Mouse (Mus musculus): ENCODE data around the gene Drg2. TPM values are rescaled to one million over a fixed set of nuclear protein-coding genes. Genes with fewer than 3 reads are reported as not detected.

Drg2 gene
- polyA plus RNA-seq, 1 experiment: 80.5 TPM

- no peak for DNase-seq (ENCODE audit: low read depth)
These were observed 60.5 kb downstream of the Drg2 start for GRCm38 (mm10) chr11:60514941-60515340.

GRCm38 (mm10) chr11:60518305-60518704, 63.9 kb downstream of the Drg2 start:
- TF ChIP-seq CTCF (IDR thresholded peaks at IDR 0.05; ENCODE audit: borderline replicate concordance, extremely low read depth, insufficient read depth, insufficient read length) (no peak), POLR2A (IDR thresholded peaks at IDR 0.05; ENCODE audit: borderline replicate concordance, extremely low read depth, insufficient read depth, insufficient read length, poor library complexity, severe bottlenecking) (no peak)
- no peak for DNase-seq (ENCODE audit: low read depth)

More at GRCm38 (mm10) chr11:60514941-60515340, 60.5 kb downstream of the Drg2 start:
- TF ChIP-seq CTCF (IDR thresholded peaks at IDR 0.05; ENCODE audit: borderline replicate concordance, extremely low read depth, insufficient read depth, insufficient read length) (no peak), POLR2A (IDR thresholded peaks at IDR 0.05; ENCODE audit: borderline replicate concordance, extremely low read depth, insufficient read depth, insufficient read length, poor library complexity, severe bottlenecking) (no peak)

Other genes starting within 250 kb of the Drg2 start
- 71.9 and 78.9 TPM in 2 replicates for gene Srebf1, start 232.0 kb upstream of the Drg2 start, polyA plus RNA-seq (2012; rRNA removed)
- gene Tom1l2, start 101.7 kb upstream of the Drg2 start, polyA plus RNA-seq (2012; rRNA removed): 69.3 and 82.1 TPM in 2 replicates
- gene Drc3, start 101.3 kb upstream of the Drg2 start, polyA plus RNA-seq (2012; rRNA removed): 6.0 and 7.1 TPM in 2 replicates
- 17.6 and 20.0 TPM in 2 replicates for gene Gid4, start 37.4 kb upstream of the Drg2 start, polyA plus RNA-seq (2012; rRNA removed)
- gene Atpaf2, start 36.1 kb upstream of the Drg2 start, polyA plus RNA-seq (2012; rRNA removed): 32.8 and 34.3 TPM in 2 replicates
- 0.16 and 0.19 TPM in 2 replicates for gene Myo15, start 14.7 kb downstream of the Drg2 start, polyA plus RNA-seq (2012; rRNA removed)
- gene Alkbh5, start 81.8 kb downstream of the Drg2 start, polyA plus RNA-seq (2012; rRNA removed): 15.8 and 22.4 TPM in 2 replicates
- 123 and 152 TPM in 2 replicates for gene Llgl1, start 245.1 kb downstream of the Drg2 start, polyA plus RNA-seq (2012; rRNA removed)

Measured in brain, embryonic 14.5 days (tissue).